Mouse (Mus musculus): ENCODE results near the gene Cfap61. TPM values are rescaled to one million over a fixed set of nuclear protein-coding genes. Genes with fewer than 3 reads are reported as not detected.
"Not testable (repeated sequence)": the region's sequence is repeated elsewhere in the genome, so short reads cannot be mapped to it uniquely, and the experiment has no call there.

Cfap61 gene
- total and polyA plus RNA-seq, 3 experiments = 0.13 TPM; not detected in 2

GRCm38 (mm10) chr2:145905156-145905555, 29.4 kb upstream of the Cfap61 start:
- no peaks in the 10 kb centered on the region for H3K27me3 ChIP-seq (ENCODE audit: control insufficient read depth in 1 of 2, insufficient read depth in 2 of 2, low read length in 2 of 2)
- H3K27ac ChIP-seq (ENCODE audit: control insufficient read depth, low read depth, low read length) = no peak overlapping the region
- no peak overlapping the region for H3K9ac ChIP-seq (ENCODE audit: control insufficient read depth, low read depth, low read length, poor library complexity, severe bottlenecking)
- H3K79me2 ChIP-seq (ENCODE audit: control insufficient read depth, insufficient read depth, low read length, poor library complexity) = peaks cover 38% of the 10 kb centered on the region
- H3K36me3 ChIP-seq (ENCODE audit: control insufficient read depth in 1 of 2, insufficient read depth in 2 of 2, low read length in 2 of 2) = peaks cover 14% of the 10 kb centered on the region in 2 experiments
- no peak for TF ChIP-seq E2F4 (IDR thresholded peaks at IDR 0.05; ENCODE audit: borderline replicate concordance, low read depth, low read length)
- no peak for TF ChIP-seq JUND (IDR thresholded peaks at IDR 0.05; ENCODE audit: low read depth, low read length)
- no peak for TF ChIP-seq GATA1 (IDR thresholded peaks at IDR 0.05; ENCODE audit: low read depth, low read length)
- TF ChIP-seq ELF1 (IDR thresholded peaks at IDR 0.05; ENCODE audit: low read depth, low read length) = no peak
- TF ChIP-seq CTCF (IDR thresholded peaks at IDR 0.05 in 2 of 3, conservative IDR thresholded peaks at IDR 0.05 in 1 of 3; ENCODE audit: control insufficient read depth in 1 of 3, insufficient read depth in 1 of 3, low read depth in 2 of 3, low read length in 3 of 3, poor library complexity in 1 of 3, severe bottlenecking in 1 of 3) = no peak
- no peak for TF ChIP-seq EP300 (IDR thresholded peaks at IDR 0.05; ENCODE audit: low read depth in 1 of 2, low read length in 2 of 2)
- H3K4me1 ChIP-seq (ENCODE audit: control insufficient read depth in 1 of 2, insufficient read depth in 2 of 2, low read length in 2 of 2) = peaks cover 2 to 8% of the 10 kb centered on the region in 2 experiments; a peak in 3 of 4 replicates
- no peaks in the 10 kb centered on the region for H3K9me3 ChIP-seq (replicated peaks; ENCODE audit: insufficient read depth, low read length)
- H3K4me3 ChIP-seq (ENCODE audit: control insufficient read depth in 1 of 2, insufficient read depth in 1 of 2, low read depth in 2 of 2, low read length in 2 of 2) = no peak overlapping the region
- DNase-seq (ENCODE audit: low read depth, low spot score) = peak; percentile 24

- H3K9ac ChIP-seq (ENCODE audit: control insufficient read depth, low read depth, low read length, poor library complexity, severe bottlenecking); H3K27me3 ChIP-seq (ENCODE audit: control insufficient read depth in 1 of 2, insufficient read depth in 2 of 2, low read length in 2 of 2); H3K4me1 ChIP-seq (ENCODE audit: control insufficient read depth in 1 of 2, insufficient read depth in 2 of 2, low read length in 2 of 2); H3K27ac ChIP-seq (ENCODE audit: control insufficient read depth, low read depth, low read length); H3K9me3 ChIP-seq (replicated peaks; ENCODE audit: insufficient read depth, low read length); H3K4me3 ChIP-seq (ENCODE audit: control insufficient read depth in 1 of 2, insufficient read depth in 1 of 2, low read depth in 2 of 2, low read length in 2 of 2): not testable (repeated sequence)
- peaks cover 14 to 18% of the 10 kb centered on the region in 2 experiments for H3K36me3 ChIP-seq (ENCODE audit: control insufficient read depth in 1 of 2, insufficient read depth in 2 of 2, low read length in 2 of 2)
- TF ChIP-seq CTCF (IDR thresholded peaks at IDR 0.05 in 2 of 3, conservative IDR thresholded peaks at IDR 0.05 in 1 of 3; ENCODE audit: control insufficient read depth in 1 of 3, insufficient read depth in 1 of 3, low read depth in 2 of 3, low read length in 3 of 3, poor library complexity in 1 of 3, severe bottlenecking in 1 of 3) (peak in 1 of 3 experiments; percentile 40; a peak in 2 of 6 replicates), MYC (IDR thresholded peaks at IDR 0.05; ENCODE audit: low read depth, low read length) (0 out of 2 replicates have a peak, but pooled peaks have one; percentile 35)
- H3K79me2 ChIP-seq (ENCODE audit: control insufficient read depth, insufficient read depth, low read length, poor library complexity) = peaks cover 38% of the 10 kb centered on the region
- peak; percentile 20 for DNase-seq (ENCODE audit: low read depth, low spot score)
Observed at GRCm38 (mm10) chr2:145905884-145906283, 28.7 kb upstream of the Cfap61 start.

GRCm38 (mm10) chr2:145920941-145921650, 13.5 kb upstream of the Cfap61 start:
- DNase-seq (ENCODE audit: low read depth, low spot score) = peak; percentile 35
- H3K27ac ChIP-seq (ENCODE audit: control insufficient read depth, low read depth, low read length) = no peak overlapping the region
- H3K9ac ChIP-seq (ENCODE audit: control insufficient read depth, low read depth, low read length, poor library complexity, severe bottlenecking) = no peak overlapping the region
- H3K4me1 ChIP-seq (ENCODE audit: control insufficient read depth in 1 of 2, insufficient read depth in 2 of 2, low read length in 2 of 2) = no peaks in the 10 kb centered on the region
- H3K27me3 ChIP-seq (ENCODE audit: control insufficient read depth in 1 of 2, insufficient read depth in 2 of 2, low read length in 2 of 2) = no peaks in the 10 kb centered on the region
- no peaks in the 10 kb centered on the region for H3K9me3 ChIP-seq (replicated peaks; ENCODE audit: insufficient read depth, low read length)
- H3K36me3 ChIP-seq (ENCODE audit: control insufficient read depth in 1 of 2, insufficient read depth in 2 of 2, low read length in 2 of 2) = peaks cover 0 to 11% of the 10 kb centered on the region in 2 experiments; a peak in 2 of 4 replicates
- H3K4me3 ChIP-seq (ENCODE audit: control insufficient read depth in 1 of 2, insufficient read depth in 1 of 2, low read depth in 2 of 2, low read length in 2 of 2) = no peak overlapping the region
- TF ChIP-seq ETS1 (IDR thresholded peaks at IDR 0.05; ENCODE audit: low read depth, low read length) (no peak), MYC (IDR thresholded peaks at IDR 0.05; ENCODE audit: low read depth, low read length) (peak; percentile 72; the same call in 1 of the 2 replicates), RAD21 (IDR thresholded peaks at IDR 0.05; ENCODE audit: low read depth, low read length) (peak; percentile 22), MAX (IDR thresholded peaks at IDR 0.05; ENCODE audit: low read length) (0 out of 2 replicates have a peak, but pooled peaks have one; percentile 38), CTCF (IDR thresholded peaks at IDR 0.05 in 2 of 3, conservative IDR thresholded peaks at IDR 0.05 in 1 of 3; ENCODE audit: control insufficient read depth in 1 of 3, insufficient read depth in 1 of 3, low read depth in 2 of 3, low read length in 3 of 3, poor library complexity in 1 of 3, severe bottlenecking in 1 of 3) (peak in 2 of 3 experiments; percentile 47 to 53; a peak in 4 of 6 replicates), JUND (IDR thresholded peaks at IDR 0.05; ENCODE audit: low read depth, low read length) (no peak), SMC3 (IDR thresholded peaks at IDR 0.05; ENCODE audit: low read depth, low read length) (peak; percentile 46), POLR2A (IDR thresholded peaks at IDR 0.05; ENCODE audit: control insufficient read depth in 1 of 2, insufficient read depth in 1 of 2, low read depth in 1 of 2, low read length in 2 of 2, poor library complexity in 1 of 2) (no peak), MYB (IDR thresholded peaks at IDR 0.05; ENCODE audit: low read depth, low read length) (no peak), MEF2A (IDR thresholded peaks at IDR 0.05; ENCODE audit: extremely low read depth, insufficient replicate concordance, low read depth, low read length, poor library complexity, severe bottlenecking) (no peak)
- no peaks in the 10 kb centered on the region for H3K79me2 ChIP-seq (ENCODE audit: control insufficient read depth, insufficient read depth, low read length, poor library complexity)

All from MEL (cell line).